Mouse (Mus musculus) spleen, adult 12 weeks (tissue): ENCODE measurements around the gene Cfap97d1.
A peak's percentile ranks its signal among the peaks of the same experiment; 100 is the strongest.
"Not testable (repeated sequence)": the region's sequence is repeated elsewhere in the genome, so short reads cannot be mapped to it uniquely, and the experiment has no call there.

Experiments
- DNase-seq: peaks from one replicate; pipeline ENCODE4 v3.0.0; 2022; ENCODE audit warnings: low spot score

Cfap97d1 gene

DNA sequence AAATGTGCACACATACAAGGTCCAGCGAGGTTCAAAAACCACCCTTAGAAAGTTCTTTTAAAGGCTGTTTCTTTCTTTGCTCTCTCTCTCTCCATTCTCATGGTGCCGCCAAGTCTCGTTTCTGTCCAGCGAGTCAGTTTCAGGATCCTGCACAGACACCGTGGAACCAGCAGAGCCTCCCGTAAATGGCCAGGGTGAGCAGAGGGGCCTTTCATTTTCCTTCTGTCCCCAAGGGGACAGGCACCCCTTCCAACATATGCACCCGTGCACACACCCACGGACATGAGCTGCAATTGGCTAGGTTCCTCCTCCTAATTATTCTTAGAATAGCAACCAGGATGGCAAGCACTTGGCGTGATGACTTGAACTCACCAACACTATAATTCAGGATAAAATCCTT, 10.6 kb upstream of the Cfap97d1 start:
- no peak for DNase-seq

DNA sequence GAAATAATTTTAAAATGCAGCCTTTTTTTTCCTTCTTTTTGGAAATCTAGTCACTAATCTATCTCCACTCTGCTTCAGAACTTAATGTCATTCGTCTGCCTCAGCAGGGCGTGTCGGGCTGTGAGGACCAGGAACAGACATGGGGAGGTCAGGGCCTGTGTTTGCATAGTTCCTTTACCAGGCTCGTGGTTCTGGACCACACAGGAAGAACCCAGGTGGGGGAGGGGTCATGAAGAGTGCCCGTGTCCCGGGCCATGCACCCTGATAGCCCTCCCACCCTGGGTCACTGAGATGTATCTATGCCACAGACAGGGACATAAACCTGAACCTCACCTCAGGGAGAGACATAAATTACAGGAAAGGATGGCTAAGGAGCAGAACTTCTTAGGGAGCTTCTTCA, 9.9 kb upstream of the Cfap97d1 start:
- no peak for DNase-seq

DNA sequence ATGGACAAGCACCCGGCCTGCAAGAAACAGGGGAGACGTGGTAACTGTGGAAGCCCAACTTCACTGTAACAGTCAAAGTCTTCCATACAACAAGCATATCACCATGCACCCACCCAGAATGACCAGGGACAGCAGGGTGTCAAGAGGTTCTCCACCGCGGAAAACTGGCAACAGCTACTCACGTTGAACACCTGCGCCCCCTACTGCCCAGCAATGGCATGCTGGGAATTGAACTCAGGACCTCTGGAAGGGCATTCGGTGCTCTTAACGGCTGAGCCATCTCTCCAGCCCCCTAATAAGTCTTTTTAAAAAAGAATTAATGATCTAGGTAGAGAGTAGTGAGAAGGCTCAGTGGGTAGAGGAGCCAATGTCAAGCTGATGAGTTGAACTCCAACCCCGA, 9.2 kb upstream of the Cfap97d1 start:
- DNase-seq, result no peak

DNA sequence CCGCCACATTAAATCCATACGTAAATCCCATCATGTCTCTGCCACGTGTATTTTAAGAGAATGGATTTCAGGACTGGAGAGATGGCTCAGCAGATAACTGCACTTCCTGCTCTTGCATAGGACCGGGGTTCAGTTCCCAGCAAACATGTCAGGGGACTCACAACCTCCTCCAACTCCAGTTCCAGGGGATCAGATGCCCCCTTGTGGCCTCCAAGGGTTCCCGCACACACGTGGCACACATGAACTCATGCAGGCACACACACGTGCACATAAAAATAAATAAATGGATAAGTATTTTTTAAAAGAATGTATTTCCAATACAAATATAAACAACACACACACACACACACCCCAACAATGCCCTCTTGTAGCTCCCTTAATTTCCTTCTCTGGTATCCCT, 7.1 kb upstream of the Cfap97d1 start:
- no peak for DNase-seq

DNA sequence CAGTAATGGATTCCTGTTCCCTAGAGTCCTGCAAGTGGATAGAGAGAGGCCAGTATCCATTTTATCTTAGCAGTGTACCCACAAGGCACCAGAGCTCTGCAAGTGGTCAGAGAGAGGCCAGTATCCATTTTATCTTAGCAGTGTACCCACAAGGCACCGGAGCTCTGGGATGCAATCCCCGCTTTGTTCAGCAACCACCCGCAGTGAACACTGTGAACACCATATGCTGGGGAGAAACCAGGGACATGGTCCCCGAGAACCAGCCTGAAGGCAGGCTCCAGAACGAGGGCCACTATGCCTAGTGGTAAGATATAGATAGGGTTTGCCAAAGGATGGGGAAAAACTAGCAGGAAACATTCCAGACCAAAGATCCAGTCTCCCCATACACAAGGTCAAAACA, 4.9 kb upstream of the Cfap97d1 start:
- no peak for DNase-seq

DNA sequence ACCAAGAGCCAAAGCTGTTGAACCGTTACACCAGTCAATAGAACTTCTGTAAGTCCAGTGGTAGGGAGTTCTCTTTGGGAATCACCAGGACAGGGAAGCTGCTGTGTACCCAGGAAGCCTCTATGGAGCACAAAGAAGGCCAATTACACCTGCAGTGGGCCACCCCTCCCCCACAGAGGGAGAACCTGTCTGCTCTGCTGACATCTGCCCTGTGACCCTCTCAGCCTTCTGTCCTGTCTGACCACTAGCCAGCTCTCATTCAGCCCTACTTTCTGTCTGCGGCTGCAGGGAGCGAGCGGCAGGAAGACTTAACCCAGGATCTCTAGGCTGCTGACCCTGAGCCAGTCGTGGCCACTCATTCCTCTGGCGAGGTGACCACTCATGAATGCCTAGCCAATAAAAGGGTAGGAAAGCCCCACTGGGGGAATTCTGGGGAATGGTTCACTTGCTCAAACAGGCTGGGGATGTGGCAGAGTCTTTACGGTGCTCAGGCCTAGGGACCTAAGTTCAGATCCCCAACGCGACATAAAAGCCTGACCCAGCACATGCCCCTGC, 3.4 kb upstream of the Cfap97d1 start:
- DNase-seq, result no peak

DNA sequence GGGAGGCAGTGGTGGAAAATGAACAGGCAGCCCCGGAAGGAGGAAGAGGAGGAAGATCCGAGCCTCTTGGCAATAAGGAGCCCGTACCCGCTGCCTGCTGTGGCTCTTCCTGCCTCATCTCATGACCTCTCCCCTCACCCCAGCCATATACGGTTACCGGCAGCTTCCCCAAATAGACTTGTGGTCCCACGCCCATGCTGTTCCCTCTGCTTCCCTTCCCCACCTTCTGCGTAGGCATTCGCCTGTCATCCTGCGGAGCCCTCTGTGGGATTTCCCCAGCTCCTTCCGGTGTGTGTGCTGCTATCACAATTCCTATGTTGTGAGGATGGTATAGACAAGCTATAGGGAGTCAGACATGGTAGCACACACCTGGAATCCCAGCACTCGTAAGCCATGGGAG, 2.2 kb upstream of the Cfap97d1 start:
- DNase-seq, result no peak

DNA sequence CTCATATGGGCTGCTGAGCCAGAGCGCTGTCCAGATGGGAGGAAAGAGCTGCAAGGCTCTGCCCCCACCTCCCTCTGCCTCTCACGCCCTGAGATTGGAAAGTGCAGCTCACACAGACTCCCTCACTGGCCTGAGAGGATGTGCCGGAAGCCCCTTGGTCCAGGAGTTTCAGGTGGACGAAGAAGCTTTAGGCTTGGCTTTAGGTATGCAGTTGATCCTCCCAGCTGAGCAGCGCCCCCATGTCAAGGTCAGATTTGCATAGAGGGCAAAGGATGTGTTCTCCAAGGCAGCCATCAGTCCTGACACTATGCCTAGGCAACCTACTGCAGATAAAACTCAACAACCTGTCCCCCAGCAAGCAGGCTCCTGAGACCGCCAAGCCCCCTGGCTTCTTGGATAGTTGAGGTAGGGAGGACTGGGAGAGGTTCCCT, 1.1 kb upstream of the Cfap97d1 start:
- DNase-seq, result no peak

DNA sequence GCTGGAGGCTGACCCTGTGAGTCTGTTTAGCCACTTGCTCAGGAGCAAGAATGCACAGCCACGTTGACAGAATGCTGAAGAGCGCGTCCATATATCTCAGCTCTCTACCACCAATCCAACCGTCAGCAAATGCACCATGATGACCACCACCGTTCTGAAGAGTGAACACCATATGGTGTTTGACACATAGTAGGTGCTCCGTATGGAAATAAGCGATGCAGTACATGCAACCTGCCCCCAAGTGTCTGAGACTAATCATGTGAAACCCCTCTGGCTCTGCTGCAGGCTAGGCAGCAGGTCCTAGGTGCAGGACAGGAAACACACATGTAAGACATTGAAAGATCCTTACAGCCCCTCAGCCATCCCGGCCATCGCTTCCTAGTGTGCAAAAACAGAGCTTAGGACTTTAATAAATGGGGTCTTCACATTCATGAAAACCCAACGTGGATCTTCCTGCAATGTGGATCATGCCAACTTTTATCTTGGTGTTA, 603 bp upstream of the Cfap97d1 start:
- no peak for DNase-seq

DNA sequence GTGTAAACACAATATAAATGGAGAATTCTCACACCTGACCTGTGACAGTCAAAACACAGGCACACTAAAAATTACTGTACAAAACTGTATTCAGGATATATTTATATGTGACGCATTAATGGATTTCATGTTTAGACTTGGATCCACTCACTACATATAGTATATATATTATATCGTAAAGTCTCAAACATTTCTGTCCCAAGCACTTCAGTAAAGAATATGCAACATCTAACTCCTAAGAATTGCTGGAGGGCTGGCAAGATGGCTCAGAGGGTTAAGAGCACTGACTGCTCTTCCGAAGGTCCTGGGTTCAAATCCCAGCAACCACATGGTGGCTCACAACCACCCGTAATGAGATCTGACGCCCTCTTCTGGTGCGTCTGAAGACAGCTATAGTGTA, 1.4 kb downstream of the Cfap97d1 start:
- not testable (repeated sequence) for DNase-seq

DNA sequence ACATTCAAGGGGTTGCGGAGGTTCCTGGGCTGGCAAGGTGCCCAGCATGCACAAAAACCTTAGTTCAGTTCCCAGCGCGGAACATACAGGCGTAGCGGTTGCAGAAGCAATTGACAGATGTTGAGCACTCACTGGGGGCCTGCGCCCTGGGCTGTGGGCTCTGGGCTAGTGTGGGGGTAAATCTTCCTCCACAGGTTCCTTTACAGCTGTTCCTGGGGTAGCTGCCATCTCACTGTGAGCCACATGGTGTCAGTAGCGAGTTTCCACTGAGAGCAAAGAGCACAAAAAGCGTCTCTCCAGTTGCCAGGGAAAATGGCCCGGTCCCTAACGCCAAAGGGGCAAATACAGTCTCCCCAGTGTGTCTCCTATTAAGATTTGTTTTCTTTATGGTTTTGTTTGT, 1.9 kb downstream of the Cfap97d1 start:
- peak; percentile 48 for DNase-seq

DNA sequence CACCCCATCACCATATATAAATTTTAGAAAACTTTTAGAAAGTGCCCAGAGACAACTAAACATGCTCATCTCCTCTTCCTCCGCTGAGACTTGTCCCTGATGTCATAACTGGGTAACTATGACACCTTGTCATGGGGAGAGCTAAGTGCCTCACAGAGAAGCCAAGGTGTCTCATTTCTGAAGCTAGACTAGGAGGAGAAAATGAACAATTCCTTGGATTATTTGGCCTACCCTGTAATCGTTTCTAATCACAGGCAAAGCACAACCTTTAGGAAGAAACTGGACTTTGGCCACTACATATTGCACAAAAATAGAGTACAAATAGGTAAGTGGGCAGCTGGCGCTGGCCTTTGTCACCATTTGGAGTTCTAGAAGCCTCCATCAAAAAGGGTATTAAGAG, 2.8 kb downstream of the Cfap97d1 start, which contains the start of gene Dusp3:
Dusp3 (minus strand) TSS at position 101 of the 400 bp plus-strand sequence.
- DNase-seq, result no peak

DNA sequence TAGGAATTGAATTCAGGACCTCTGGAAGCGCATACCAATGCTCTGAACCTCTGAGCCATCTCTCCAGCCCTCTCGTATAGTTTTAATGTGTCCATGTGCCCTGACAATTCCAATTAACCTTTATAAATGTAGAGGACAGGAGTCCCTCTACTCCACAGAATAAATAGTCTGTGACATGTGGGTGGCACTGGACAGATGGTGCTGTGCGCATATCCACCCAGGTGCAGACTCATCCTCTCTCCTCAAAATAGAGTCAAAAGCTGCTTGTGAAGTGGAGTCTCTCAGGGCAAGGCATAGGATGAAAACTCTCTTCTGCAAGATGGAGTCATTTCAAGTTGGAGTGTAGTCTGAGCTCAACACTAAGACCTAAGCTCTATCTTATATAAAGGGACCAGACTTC, 6.2 kb downstream of the Cfap97d1 start:
- DNase-seq, result no peak

DNA sequence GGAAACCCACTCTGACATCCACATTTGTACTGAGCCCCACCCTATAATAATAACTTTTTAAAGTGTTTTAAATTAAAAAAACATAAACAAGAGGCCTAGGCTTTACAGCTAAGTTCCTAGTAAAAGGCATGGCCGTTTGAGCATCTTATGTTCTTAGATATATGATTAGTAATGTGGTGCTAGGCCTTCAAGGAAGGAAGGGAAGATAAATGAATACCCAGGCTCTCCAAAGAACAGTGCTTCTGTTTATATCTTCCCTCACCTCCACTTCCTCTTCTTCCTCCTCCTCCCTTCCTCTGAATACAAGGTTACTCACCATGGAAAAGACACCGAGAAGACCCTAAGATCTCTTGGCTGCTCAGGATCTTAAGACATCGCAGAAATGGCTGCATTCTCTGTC, 7.7 kb downstream of the Cfap97d1 start:
- no peak for DNase-seq

DNA sequence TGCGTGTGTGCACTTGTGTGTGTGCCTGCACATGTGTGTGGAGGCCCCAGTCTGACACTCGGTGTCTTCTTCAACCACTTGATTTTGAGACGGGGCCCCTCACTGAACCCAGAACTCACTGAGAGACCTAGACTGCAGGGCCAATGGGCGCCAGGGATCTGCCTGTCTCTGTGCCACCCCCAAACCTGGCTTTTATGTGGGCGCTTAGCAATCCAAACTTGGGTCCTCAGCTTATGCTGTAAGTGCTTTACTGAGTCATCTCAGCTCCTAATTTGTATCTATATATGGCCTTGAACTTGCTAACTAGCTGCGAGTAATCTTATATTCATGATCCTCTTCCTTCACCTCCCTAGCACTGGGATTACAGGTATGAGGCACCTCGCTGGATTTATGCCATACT, 8.3 kb downstream of the Cfap97d1 start:
- no peak for DNase-seq

DNA sequence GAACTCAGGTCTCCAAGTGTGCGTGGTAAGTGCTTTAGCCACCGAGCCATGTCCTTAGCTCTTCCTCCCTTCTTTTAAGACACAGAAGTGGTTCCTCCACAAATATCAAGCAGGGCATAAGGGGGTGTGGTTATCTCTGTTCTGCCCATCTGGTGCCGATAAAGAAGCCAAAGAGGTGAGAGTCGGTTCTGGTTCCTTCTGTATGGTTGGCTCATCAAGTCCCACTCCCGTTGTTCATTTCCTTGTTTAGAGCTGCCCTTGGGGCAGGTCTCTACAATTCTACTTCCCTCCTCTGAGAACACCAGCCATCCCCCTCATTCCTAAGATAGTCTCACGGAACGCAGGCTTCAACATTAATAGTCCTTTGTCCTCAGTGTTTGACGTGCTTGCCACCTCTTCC, 10.0 kb downstream of the Cfap97d1 start:
- DNase-seq, result peak; percentile 10

DNA sequence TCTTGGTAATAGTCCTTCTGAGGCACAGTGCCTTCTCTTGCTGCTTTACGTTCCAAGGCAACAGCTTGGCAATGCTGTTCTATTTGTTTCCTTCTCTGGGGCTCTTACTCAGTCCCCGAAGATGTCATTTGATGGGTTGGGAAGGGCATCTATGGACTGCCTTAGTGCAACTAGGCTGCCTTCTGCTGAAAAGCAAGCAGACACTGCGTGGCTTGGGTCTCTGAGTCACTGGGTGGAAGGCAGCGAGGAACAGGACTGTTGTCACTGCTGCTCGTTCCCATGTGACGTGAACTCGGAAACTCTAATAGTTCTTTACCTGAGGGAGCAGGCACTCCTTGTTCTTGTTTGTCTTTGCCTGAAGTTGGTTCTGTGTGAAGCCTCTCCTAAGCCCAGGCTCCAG, 11.9 kb downstream of the Cfap97d1 start:
- DNase-seq, result no peak

DNA sequence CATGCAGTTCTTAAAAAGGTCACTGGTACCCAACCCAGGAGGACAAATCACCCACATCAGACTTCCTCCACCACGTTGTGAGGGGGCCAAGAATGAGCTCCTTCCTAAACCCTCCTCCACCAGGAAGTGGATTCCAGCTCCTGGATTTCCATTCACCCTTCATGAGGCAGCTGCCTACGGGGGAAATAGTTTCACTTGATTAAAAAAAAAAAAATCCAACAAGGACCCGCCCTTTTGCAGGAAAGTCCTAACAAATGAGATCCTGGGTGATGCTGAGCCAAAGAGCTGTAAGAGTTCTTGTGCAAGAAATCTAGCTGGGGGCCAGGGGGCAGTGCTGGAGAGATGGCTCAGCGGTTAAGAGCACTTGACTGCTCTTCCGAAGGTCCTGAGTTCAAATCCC, 14.2 kb downstream of the Cfap97d1 start:
- DNase-seq, result no peak

DNA sequence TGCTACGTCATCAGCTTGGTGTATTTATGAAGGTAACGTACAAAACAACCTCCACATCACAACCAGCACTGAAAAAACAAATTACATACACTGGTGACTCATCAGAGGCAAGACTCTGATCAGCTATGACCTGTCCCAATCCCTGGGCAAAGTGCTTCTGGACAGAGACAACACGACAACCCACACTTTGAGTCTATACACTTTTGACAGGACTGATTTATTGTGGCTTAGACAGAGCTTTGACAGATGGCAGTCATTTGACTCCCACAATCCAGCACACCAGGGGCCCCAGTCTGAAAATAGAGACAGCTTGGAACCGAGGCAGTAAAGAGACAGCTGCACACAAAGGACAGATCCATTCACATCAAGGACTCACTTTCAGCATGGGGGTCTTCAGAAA, 15.4 kb downstream of the Cfap97d1 start:
- no peak for DNase-seq

DNA sequence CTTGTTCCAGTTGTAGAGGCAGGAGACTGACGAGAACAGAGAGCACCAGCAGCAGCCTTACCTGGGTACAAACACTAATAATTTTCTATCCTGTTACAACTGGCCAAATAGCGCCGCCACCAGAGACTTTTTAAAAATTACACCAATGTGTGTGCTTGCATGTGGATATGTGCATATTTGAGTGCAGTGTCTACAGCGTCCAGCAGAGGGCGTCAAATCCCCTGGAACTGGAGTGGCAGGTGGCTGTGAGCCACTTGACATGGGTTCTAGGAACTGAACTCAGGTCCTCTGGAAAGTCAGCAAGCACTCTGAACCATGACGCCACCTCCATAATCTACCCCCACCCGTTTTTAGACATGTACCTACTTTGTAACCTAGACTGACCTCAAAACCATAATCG, 20.2 kb downstream of the Cfap97d1 start:
- DNase-seq, result no peak

DNA sequence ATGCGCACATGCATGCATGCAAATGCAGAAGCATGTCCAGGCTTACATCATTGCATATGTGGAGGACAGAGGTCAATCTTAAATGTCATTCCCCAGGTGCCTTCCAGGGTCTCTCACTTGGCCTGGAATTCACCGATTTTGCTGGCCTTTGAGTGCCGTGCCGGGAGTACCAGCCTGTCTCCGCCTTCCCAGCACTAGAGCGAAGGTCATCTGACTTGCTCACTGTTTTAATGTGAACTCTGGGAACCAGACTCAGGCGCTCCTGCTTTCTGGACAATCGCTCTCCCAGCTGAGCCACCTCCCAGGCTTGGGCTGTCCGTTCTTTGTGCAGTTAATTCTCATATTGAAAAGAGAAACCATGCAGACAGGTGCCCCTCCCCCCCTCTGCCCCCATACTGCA, 22.2 kb downstream of the Cfap97d1 start:
- DNase-seq, result no peak

DNA sequence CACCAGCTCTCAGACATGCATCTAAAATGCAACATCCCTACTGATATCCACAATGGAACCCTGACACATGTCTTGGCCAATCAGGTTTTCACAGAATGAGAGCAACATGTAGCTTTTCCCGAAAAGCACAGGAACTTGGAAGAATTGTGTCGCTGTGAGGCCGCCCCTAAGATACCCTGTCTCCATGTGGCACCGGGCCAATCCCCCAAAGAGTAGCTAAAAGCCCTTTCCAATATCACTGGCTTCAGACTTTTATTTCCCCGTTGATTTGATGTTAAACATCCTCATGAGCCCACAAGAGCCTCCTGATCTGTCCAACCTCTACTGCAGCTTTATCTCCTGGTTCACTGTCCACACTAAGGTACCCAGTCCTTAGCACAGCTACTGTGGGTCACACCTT, 22.6 kb downstream of the Cfap97d1 start:
- no peak for DNase-seq

DNA sequence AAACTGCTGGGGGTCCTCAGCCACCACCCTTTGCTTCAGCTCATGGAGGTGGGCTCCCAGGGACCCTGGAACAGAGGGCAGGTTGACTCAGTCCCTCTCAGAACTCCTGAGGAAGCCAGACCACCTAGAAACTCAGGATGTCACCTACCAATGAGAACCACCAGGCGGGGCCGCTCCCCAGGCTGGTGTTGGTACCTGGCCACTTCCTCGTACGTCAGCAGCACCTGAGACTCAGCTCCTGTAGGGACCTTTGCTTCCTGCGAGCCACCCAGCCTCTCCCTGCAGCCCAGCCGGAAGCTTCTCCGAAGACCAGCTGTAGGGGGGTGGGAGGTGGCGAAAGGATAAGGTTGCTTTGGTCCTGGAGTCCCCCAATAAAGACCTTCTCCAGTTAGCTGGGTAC, 24.3 kb downstream of the Cfap97d1 start:
- DNase-seq, result no peak

DNA sequence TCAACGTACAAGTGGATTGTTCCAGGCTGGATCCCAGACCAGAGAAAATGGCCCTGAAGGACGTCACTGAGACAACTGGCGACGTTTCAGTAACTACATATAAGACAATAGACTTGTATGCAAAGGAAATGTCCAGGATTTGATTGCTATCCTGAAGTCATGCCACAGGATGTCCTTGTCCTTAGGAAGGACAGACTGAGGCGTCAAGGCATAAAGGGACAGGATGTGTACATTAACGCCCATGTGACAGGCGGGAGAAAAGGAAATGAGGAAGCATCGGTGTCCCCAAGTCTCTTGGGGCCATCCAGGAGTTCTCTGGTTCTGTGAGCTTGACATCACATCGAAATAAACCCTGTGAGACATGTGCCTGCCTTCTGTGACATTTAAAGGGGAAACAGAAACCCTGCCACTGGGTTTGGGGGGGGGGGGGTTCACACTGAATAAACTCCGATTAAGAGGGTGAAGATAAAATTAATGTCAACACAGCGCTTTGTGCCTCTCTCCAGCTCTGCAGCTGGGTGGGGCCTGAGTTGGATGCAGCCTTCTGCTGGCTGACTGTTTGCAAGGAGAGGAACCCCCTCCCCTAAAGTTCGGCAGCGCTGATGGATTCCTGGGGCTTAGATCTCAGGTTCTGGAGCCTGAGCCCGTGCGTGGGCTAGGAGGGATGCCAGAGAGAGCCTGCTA, 25.0 kb downstream of the Cfap97d1 start:
- DNase-seq, result no peak
